Mouse (Mus musculus): ENCODE measurements around the gene Sphk2.

Gene Sphk2

DNA sequence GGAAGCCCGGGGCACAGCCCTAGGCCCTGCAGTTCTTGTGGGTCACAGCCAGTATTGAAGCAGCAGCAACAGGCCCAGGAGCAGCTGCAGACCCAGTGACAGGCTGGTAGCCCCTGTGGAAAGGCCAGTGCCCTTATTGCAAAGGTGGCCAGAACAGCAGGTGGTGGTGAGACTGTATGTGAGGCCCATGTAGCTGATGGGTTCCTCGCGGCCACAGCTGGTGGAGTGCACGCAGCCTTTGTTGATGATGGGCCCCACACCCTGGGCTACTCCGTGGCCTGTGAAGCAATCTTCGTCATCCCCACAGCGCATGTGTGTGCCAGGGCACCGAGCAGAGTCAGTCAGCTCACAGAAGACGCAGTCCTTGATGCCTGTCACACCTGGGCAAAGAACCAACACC is 7.3 kb upstream of the Sphk2 start:
- DNase-seq (ENCODE audit: low read depth, low spot score), result no peak

DNA sequence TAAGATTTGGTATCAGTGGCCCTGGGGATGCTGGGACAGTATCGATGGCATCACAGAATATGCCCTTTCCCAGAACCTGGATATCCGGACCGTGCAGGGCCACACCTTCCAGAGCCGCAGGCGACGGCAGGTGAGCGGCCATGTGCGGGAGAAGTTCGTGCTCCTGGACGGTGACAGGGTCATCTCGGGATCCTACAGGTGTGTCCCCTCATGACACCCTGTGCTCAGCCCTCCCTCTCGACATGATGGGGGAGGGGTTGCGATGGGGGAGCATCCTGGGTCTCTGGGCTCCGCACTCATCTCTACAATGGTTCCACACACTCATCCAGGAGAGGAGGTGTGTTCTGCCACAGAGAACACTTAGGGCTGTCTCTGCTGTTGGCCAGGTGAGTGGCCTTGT is 6.0 kb upstream of the Sphk2 start:
- DNase-seq (ENCODE audit: low read depth, low spot score), result no peak

DNA sequence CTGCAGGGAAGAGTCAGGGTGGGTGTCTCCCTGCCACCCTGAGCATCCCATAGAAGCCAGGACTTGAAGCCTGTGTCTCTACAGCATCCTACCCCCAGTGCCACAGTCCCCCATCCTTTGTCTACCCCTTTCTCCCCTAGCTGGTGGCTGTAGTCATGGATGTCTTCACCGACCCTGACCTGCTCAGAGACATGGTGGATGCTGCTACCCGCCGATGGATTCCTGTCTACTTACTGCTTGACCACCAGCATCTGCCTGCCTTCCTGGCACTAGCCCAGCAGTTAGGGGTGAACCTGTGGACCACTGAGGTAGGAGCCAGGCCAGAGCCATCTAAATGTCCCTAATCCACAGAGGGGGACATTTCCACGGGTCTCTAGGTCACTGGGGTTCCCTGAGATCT is 5.5 kb upstream of the Sphk2 start:
- no peak for DNase-seq (ENCODE audit: low read depth, low spot score)

DNA sequence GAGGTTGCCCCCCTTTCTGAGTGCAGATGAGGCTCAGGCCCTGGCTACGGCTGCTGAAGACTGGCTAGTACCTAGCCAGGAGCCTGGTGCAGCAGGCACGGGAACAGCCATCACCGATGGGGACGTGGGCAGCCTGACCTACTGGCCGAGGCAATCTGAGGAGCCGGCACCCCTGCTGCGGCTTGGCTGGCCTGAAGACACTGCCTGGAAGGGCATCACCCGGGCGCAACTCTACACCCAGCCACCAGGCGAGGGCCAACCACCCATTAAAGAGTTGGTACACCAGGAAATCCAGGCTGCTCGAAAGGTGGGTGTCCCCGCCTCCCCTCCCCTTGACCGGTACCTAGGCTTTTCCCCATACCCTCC is 4.5 kb upstream of the Sphk2 start:
- DNase-seq (ENCODE audit: low read depth, low spot score), result no peak

DNA sequence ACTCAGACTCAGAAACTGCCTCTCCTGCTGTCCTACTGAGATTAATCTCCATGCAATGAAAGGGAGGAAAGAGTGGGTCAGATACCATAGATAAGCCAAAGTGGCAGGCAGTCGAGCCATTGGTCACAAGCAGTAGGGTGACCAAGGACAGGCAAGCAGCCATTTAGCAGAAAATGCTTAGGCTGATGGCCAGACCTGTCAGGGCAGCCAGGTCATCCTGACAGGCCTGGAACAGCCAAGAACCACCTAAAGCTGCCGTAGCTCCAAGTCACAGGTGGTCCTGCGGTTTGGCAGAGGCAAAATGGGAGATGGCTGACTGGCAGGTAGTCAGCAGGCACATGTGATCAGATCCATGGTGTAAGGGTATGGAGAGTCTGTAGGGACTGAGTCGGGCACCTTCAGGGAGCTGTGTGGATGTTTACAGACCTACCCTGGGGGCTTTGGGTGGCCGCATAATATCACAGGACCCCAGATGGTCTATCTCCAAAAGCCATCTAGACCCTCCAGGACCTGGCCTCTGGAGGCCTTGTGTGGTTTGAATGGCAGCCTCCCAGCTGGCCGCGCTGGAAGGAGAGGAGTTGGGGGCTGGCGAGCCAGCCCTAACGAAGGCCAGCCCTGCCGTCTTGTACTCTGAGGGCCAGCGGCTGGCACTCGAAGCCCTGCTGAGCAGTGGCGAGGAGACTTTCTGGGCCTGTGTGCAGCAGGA is 4.0 kb upstream of the Sphk2 start:
- no peak for DNase-seq (ENCODE audit: low read depth, low spot score)

DNA sequence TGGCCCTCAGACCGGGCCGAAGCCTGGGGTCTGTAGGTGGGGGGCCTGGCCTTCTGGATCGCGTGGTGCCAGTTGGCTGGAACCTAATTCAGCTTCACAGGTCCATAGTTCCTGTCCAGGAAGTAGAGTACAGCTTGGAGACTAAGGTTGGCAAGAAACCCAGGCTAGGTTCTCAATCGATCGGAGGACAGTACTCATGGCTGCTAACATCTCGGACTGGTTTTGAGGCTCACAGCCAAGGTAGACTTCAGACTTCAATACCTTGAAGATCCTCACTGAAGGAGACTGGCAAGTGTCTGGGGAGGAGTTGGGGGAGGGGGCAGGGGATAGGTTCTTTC is 3.4 kb upstream of the Sphk2 start:
- no peak for DNase-seq (ENCODE audit: low read depth, low spot score)

DNA sequence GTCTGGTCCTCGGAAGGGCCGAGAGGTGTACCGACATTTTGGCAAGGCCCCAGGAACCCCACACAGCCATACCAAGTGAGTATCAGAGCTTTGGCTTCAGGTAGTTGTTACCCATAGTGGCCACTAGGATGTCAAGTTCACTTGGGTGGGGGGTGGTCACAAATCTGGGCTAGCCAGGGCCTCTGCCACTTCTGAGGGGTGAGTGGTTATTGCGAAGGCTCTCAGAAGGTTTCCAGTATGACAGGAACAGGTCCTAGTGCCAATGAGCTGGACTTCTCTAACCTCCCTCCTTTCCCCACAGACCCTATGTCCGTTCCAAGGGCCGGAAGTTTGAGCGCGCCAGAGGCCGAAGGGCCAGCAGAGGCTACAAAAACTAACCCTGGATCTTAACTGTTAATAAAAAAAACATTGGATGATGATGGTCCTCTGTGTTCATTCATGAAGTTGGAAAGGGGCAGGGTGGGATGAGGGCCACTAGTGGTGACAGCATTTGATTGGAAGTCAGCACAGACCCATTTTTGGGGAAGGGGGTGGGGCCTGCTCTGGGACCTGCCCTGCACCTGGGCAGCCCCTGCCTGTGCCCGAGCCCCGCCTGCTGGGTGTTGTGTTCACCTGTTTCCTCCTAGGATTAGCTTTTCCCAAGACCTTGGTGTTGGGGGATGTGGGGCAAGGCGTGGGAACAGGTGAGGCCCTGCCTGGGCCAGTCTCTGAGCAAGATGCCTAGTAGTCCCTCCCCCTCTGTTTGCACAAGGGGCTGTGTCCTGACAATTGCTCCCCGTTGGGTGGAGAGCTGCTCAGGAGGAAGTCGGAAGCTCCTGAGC is 2.8 kb upstream of the Sphk2 start, which contains the start of gene Fam83e:
TSS of gene Fam83e (plus strand) at position 800 of the 821 bp plus-strand sequence.
- peak; percentile 38 for DNase-seq (ENCODE audit: low read depth, low spot score)

DNA sequence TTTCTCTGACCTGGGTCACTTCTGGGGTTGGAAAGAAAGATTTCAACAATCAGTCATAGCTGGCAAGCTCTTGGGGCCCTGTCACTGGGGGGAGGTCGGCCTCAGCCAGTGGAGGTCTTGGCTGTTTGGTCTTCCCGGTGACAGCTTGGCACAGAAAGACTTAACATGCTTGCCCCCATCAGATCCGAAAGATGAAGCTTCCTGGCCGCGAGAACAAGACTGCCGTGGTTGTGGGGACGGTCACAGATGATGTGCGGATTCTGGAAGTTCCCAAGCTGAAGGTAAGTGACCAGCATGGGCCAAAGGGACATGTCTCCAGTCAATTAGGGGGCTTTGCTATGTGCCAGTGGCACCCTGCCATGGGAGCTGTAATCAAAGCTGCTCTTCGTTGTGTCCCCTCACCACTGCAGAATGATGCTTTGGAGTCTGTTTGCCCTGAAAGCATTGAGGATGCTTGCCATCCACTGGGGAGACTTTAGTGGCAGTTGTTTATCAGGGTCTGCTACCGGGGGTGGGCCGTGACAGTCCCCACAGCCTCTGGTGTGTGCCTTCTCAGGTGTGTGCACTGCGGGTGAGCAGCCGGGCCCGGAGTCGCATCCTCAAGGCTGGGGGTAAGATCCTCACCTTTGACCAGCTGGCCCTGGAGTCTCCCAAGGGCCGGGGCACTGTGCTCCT is 2.1 kb upstream of the Sphk2 start:
- DNase-seq (ENCODE audit: low read depth, low spot score), result no peak

DNA sequence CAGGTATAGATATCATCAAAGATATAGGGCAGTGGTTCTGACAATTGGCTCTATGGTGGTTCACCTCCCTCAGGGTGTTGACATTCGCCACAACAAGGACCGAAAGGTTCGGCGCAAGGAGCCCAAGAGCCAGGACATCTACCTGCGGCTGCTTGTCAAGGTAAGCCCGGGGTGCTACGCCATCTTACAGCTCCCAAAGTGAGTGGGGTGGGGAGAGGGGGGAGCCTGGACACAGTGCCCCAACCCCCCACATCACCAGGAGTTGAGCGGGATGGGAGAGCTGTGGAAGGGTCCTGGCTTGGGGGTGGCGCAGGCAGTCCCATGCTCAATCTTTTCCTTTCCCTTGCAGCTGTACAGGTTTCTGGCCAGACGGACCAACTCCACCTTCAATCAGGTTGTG is 1.4 kb upstream of the Sphk2 start:
- DNase-seq (ENCODE audit: low read depth, low spot score), result no peak

DNA sequence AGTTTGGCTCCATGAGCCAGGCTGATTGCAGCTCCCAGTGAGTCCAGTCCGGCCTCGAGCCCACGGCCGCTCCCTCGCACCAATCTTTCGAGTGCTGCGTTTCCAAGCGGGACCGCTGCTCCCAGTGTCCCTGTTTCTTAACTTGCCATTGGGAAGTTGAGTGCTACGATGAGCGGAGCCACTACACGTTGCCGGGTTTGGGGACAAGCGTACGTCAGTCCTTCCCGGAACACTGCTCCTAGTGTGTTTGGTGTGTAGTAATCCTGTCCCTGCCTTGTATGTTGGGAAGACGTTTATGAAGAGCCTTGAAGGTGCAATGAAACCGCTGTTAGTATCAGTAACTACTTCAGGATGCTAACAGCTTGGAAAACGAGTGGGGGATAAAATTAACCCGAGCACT is 529 bp upstream of the Sphk2 start:
- no peak for DNase-seq (ENCODE audit: low read depth, low spot score)

DNA sequence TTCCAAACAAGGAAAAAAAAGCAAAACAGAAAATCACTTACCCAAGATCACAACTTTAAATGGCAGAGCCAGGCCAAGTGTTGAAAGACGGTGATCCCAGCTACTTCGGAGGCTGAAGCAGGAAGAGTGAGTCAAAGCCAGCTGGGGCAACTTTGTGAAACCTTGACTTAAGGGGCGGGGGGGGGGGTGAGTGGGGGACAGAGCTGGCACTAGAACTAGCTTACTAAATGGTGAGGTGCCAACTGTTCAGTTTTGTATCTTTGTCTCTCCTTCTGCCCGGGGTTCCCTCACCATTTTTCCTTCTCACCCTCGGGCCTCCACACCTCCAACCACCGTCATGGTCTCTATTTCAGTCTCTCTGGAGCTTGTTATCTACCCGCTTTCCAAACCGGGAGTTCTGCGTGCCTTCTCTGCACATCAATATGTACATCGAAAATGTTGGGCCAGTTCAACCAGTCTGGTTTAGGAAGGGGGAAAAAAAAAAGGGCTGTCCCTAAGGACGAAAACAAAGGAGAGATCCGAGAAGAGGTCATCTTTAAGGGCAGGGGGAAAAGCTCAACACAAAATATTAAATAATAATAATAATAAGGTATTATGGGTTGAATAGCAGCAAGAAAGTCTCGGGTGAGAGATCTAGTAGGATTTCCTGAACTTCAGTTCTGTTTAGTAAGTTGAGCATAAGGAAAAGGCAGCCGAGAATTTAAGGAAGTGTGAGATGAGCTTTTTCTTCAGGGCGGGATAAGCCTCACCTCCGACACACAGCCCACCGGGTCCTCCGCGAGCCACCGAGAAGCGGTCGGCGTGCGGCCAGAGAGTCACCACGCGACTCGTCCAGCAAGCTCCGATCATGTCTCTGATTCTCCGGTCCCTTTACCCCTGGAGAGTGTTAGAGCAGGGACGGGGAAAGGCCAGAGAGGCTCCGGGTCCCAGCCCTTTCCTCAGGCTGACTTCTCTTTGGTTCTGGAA is 567 bp downstream of the Sphk2 start:
- no peak for DNase-seq (ENCODE audit: low read depth, low spot score)

DNA sequence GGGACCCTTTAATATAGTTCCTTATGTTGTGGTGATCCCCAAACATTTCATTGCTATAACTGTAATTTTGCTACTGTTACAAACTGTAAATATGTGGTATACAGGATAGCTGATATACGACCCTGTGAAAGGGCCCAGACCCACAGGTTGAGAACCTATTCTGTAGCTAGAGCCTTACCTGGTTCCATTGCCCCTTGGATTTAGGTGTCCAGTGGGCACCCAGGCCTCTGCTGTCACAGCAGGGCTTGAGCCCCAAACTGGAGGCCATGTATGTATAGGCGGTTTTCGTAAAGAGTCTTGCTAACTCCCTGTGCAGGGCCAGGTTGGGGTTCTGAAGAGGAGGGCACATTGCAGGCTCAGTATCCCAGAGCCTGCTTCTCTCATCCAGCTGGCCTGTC is 1.3 kb downstream of the Sphk2 start:
- no peak for DNase-seq (ENCODE audit: low read depth, low spot score)

DNA sequence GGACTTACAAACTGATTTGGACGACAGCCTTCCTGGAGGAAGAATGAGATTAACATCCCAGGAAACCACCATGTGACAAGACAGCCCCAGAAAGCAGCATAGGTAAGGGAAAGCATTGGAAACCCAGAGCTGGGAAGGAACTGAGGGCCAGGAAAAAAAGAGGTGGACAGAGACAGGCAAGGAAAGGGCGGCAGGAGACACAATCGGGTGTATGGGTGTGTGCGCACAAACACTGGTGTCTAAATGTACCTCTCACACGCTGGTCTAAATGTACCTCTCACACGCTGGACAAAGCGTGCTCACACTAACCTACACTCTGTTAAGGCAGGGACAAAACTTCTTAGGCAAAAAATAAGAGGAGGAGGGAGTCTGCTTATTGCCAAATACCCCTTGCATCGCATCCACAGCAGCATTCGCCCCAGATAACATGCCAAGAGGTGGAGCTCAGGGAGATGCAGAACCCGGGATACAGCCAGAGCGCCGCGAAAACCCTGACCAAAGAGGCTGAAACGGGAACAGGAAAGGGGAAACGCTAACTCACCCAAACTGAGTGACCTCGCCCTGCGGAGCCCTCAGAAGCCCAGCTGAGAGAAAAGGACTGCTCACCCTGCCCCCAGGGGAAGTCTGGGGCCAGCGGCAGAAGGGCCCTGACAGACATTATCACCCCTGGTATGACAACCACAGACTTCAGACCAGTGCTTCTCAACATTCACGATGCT is 1.9 kb downstream of the Sphk2 start:
- no peak for DNase-seq (ENCODE audit: low read depth, low spot score)

DNA sequence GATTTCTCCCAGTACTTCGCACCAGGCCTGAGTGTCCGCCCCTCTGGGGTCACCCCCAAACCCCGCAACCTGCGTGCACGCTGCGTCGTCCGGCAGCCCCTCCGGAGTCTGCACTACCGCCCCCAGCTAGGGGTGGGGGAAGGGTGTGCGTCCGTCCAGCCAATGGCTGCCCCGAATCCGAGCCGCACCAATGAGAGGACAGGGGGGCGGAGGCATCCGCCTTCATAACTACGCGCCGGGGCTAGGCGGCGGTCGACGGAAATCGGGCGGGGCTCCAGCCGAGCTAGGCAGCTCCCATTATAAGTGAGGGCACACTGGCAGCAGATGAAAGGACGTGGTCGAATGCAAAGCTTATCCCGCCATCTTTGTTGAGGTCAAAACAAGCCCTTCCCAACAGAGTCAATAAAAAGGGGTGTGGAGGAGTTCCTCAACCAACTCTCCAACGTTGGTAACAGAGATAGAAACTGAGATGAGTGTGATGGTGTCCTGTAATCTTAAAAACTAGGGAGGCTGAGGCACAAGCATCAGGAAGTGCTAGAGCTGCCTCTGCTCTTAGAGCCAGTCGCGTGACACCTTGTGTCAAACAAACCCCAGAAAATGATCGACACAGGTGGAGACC is 2.6 kb downstream of the Sphk2 start, which contains the start of gene Rpl18:
TSS of gene Rpl18 (plus strand) at position 368 of the 619 bp plus-strand sequence.
- peak; percentile 98 for DNase-seq (ENCODE audit: low read depth, low spot score)

DNA sequence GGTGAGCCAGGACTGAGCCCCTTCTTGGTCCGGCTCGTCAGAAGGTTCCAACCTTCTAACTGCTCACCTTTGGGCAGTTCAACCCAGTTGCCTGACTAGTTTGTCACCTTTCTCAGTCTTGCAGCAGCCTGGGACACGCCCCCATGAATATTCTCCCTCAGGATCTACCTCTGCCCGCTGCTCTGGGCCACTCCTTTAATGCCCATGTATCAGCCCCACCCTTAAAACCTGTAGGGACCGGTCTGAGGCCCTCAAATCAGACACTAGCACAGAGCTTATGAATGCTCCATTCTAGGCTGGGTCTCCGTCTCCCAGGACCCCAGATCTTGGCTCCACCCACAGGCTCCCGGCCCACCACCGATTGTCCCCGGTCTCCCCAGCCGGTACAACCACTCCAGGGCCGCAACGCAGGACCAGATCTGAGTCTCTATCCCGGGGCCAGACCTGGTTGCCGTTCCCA is 3.1 kb downstream of the Sphk2 start:
- DNase-seq (ENCODE audit: low read depth, low spot score), result no peak

DNA sequence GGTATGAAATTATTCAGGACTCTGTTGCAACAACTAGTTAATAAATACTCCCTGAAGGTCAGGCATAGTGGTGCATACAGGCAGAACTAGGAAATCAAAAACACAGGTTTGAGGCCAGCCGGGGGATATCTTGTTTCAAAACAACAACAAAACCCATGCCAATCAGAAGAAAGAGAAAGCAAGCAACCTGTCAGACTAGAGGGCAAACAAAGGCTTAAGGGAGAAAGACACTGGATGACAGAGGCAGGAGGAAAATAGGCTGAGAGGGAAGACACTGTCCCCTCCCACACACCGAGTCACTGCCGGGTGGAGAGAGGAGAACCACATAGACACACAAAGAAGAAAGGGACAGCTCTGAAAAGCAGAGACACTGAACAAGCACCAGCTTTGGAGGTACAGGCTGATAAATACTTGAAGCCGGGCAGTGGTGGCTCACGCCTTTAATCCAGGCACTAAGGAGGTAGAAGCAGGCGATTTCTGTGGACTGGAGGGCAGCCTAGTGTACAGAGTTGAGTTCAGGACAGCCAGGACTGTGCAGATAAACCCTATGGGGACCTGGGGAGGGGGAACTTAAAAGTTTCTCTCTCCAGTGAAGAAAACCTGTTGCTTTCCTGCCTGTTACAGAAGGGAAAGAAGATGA is 3.8 kb downstream of the Sphk2 start:
- no peak for DNase-seq (ENCODE audit: low read depth, low spot score)

DNA sequence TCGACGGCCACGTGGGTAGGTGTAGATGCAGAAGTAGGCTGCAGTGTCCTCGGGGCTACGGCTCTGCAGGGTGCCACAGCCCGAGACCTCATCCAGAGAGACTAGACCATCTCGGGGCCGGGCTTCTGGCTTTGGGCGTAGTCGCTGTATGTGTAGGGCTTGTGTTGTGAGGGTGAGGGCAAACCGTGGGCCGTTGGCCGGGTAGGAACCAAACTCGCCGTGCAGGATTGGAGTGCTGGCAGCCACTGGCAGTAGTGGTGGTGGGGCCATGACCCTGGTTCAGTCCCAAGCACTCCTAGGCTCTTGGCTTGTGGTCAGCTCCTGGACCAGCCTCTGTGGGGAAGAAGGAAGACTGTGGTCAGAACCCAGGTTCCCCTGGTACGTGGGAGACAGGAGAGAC is 4.4 kb downstream of the Sphk2 start:
- no peak for DNase-seq (ENCODE audit: low read depth, low spot score)

DNA sequence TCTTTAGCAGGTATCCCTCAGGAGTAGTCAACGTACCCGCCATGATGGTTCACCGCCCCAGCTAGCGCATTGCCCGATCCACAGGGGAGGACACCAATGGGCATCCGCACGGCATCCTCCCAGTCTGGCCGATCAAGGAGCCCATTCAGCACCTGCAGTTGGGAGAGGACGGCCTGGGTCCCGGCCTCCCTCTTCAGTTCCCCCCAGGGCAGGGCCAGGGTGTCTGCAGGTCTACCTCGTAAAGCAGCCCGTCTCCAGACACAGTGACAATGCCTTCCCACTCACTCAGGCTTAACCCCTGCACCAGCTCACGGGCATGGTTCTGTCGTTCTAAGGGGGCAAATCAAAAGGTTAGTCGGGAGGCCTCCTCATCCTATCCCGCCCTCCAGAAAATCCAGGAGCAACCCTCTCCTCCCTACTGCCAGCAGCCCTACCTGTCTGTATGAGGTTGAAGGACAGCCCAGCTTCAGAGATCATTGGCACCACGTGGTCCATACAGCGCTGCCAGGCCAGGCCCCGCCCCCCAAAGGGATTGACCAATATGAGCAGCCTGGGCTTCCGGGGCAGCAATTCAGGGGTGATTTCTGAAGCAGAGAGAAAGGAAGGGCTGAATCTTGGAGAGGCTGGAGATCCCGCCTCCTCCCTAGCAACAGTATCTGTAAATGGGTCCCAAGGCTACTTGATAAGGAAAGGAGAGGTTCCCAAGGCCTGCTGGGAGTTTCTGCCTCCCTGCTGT is 5.6 kb downstream of the Sphk2 start:
- no peak for DNase-seq (ENCODE audit: low read depth, low spot score)

All from CD4-positive, CD25-positive, alpha-beta regulatory T cell, adult 2 months (primary cell).